Comparison of ENCODE assay signal across 9 mouse cellular contexts in genomic region chr13:64002945-64003459, GRCm38 (mm10).
DNase-seq lines count a peak whose midpoint lies in the region; ATAC-seq lines count a peak whose summit lies in the region.
"Had no signal": no experiment of that assay in that cellular context is flagged by ENCODE, and none has a peak within 500 bp of the region (broad histone marks: within the 10 kb centered on the region; RNA-seq: fewer than 3 reads in every experiment).

No protein-coding gene starts in this region.

- no peak overlapping the region for H3K4me3 ChIP-seq in limb, embryonic 10.5 days
- H3K4me3 ChIP-seq in neural tube, embryonic 15.5 days (replicated peaks), result no peak overlapping the region
- H3K4me3 ChIP-seq: limb, embryonic 12.5 days had no signal

- H3K4me2 ChIP-seq in neural tube, embryonic 15.5 days, result no peak overlapping the region
- H3K4me2 ChIP-seq: limb, embryonic 12.5 days had no signal

- H3K27ac ChIP-seq in limb, embryonic 10.5 days, result peak overlapping the region; percentile 78
- peak overlapping the region; percentile 37; the same call in 1 of the 2 replicates for H3K27ac ChIP-seq in neural tube, embryonic 15.5 days (replicated peaks)
- H3K27ac ChIP-seq: limb, embryonic 12.5 days had no signal

- no peaks in the 10 kb centered on the region for H3K36me3 ChIP-seq in limb, embryonic 10.5 days
- no peaks in the 10 kb centered on the region for H3K36me3 ChIP-seq in neural tube, embryonic 15.5 days
- H3K36me3 ChIP-seq: limb, embryonic 12.5 days had no signal

- 3% methylated on average over 6 of the region's 6 CpGs for WGBS in limb, embryonic 10.5 days
- WGBS in neural tube, embryonic 15.5 days, result 9% methylated on average over 6 of the region's 6 CpGs

- peaks cover 6% of the 10 kb centered on the region; the same call in 1 of the 2 replicates for H3K27me3 ChIP-seq in limb, embryonic 10.5 days (ENCODE audit: low read depth, poor library complexity, severe bottlenecking)
- H3K27me3 ChIP-seq in neural tube, embryonic 15.5 days (replicated peaks), result no peaks in the 10 kb centered on the region; the same call in 1 of the 2 replicates
- H3K27me3 ChIP-seq: limb, embryonic 12.5 days had no signal

- DNase-seq in kidney, postnatal 14 days, result peak; percentile 8
- DNase-seq in kidney, adult 18-20 months, result no peak
- peak; percentile 43 for DNase-seq in embryo, embryonic 11.5 days (ENCODE audit: low read depth, low spot score)
- DNase-seq in limb, embryonic 10.5 days (ENCODE audit: low spot score), result peak; percentile 68
- DNase-seq in right cerebral cortex, postnatal 36 days (ENCODE audit: low spot score in 2 of 2), result no peak
- DNase-seq in right cerebral cortex, postnatal 14 days, result no peak
- no peak for DNase-seq in frontal cortex, postnatal 14 days (ENCODE audit: low spot score in 2 of 2)

- H3K4me1 ChIP-seq in limb, embryonic 10.5 days, result peaks cover 21% of the 10 kb centered on the region
- 0 out of 2 replicates have a peak, but pooled peaks cover 5% of the 10 kb centered on the region for H3K4me1 ChIP-seq in neural tube, embryonic 15.5 days

- no peak overlapping the region for H3K9ac ChIP-seq in neural tube, embryonic 15.5 days (replicated peaks)
- H3K9ac ChIP-seq: limb, embryonic 12.5 days had no signal

- no peaks in the 10 kb centered on the region for H3K9me3 ChIP-seq in limb, embryonic 10.5 days (replicated peaks)
- no peaks in the 10 kb centered on the region for H3K9me3 ChIP-seq in neural tube, embryonic 15.5 days (replicated peaks)
- H3K9me3 ChIP-seq: limb, embryonic 12.5 days had no signal

- 0 out of 2 replicates have a peak, but pooled peaks have one; percentile 17 for ATAC-seq in neural tube, embryonic 15.5 days (ENCODE audit: low FRiP score)

Comparison
In these comparisons a context has a peak if more than half of its experiments do, and no peak if none do; other contexts are left out.
1. DNase-seq: peak in kidney, postnatal 14 days (single experiment), embryo, embryonic 11.5 days (single experiment) and limb, embryonic 10.5 days (single experiment); none in kidney, adult 18-20 months (single experiment), right cerebral cortex, postnatal 36 days (0 of 2), right cerebral cortex, postnatal 14 days (single experiment) and frontal cortex, postnatal 14 days (0 of 2).